Mouse (Mus musculus) ES-CJ7 (cell line): ENCODE measurements at regions not wholly inside any gene's neighbourhood (a gene's known extent, or its start where the extent isn't known, plus 50 kb on each side); places are given as distances from the start of the nearest gene placed in this dataset.
A peak's percentile ranks its signal among the peaks of the same experiment; 100 is the strongest.

Experiments
- DNase-seq: peaks from one replicate; pipeline ENCODE4 v3.0.0; 2011; ENCODE audit warnings: low read depth, low spot score

GRCm38 (mm10) chr13:72938156-72938874 lies 309.7 kb downstream of the Irx2 start:
- DNase-seq: no peak

- DNase-seq: peak; percentile 86
These were observed 312.7 kb upstream of the Irx4 start for GRCm38 (mm10) chr13:72947374-72948165.

GRCm38 (mm10) chr13:72958616-72959518 lies 301.4 kb upstream of the Irx4 start:
- DNase-seq: no peak

GRCm38 (mm10) chr13:72961291-72961690 lies 299.0 kb upstream of the Irx4 start:
- no peak for DNase-seq

- DNase-seq: no peak
These were observed 288.1 kb upstream of the Irx4 start for GRCm38 (mm10) chr13:72972165-72972564.

- no peak for DNase-seq
These were observed 287.4 kb upstream of the Irx4 start for GRCm38 (mm10) chr13:72972894-72973293.

- DNase-seq: no peak
These were observed 283.1 kb upstream of the Irx4 start for GRCm38 (mm10) chr13:72977213-72977612.

GRCm38 (mm10) chr13:72977971-72978370 lies 282.3 kb upstream of the Irx4 start:
- no peak for DNase-seq

- peak; percentile 5 for DNase-seq
These were observed 281.3 kb upstream of the Irx4 start for GRCm38 (mm10) chr13:72978966-72979365.

- no peak for DNase-seq
These were observed 267.5 kb upstream of the Irx4 start for GRCm38 (mm10) chr13:72992589-72993409.

GRCm38 (mm10) chr13:72993410-72993858 lies 266.8 kb upstream of the Irx4 start:
- no peak for DNase-seq

GRCm38 (mm10) chr13:72994538-72994937 lies 265.7 kb upstream of the Irx4 start:
- no peak for DNase-seq

GRCm38 (mm10) chr13:73008856-73009546 lies 251.3 kb upstream of the Irx4 start:
- DNase-seq: no peak

- no peak for DNase-seq
These were observed 250.5 kb upstream of the Irx4 start for GRCm38 (mm10) chr13:73009547-73010475.

- no peak for DNase-seq
These were observed 241.1 kb upstream of the Irx4 start for GRCm38 (mm10) chr13:73019181-73019580.

GRCm38 (mm10) chr13:73031217-73031616 lies 229.1 kb upstream of the Irx4 start:
- no peak for DNase-seq

GRCm38 (mm10) chr13:73033055-73033454 lies 227.2 kb upstream of the Irx4 start:
- DNase-seq: peak; percentile 63

- no peak for DNase-seq
These were observed 226.0 kb upstream of the Irx4 start for GRCm38 (mm10) chr13:73034065-73034831.
